Mouse (Mus musculus): ENCODE measurements around the gene S100a1.

Gene S100a1

DNA sequence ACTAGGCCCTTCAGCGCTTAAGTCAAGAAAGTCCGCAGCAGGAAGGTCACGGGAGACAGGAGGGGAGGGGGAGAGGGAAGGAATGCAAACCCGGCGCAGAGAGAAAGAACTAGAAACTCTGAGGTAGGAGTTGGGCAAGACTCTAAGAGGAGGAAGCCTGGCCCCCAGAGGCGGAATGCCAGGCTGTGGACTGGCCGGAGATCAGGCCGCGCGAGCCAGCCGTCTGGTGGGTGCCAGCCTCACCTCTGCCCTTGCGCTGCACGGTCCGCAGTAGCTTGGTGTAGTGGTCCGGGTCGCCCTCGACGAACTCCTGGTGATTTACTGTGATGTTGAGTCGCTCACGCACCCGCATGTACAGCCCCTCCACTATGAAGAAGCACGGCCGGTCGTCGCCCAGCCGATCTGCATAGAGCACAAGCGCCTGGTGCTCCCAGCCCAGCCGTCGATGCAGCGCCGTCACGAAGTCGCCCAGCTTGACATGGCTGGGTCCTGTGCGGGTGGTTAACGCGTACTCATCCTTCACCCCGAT, 49.6 kb downstream of the S100a1 start:
- DNase-seq, result no peak

- DNase-seq, result no peak
Observed at GRCm38 (mm10) chr3:90462579-90462978, 51.6 kb downstream of the S100a1 start.

DNA sequence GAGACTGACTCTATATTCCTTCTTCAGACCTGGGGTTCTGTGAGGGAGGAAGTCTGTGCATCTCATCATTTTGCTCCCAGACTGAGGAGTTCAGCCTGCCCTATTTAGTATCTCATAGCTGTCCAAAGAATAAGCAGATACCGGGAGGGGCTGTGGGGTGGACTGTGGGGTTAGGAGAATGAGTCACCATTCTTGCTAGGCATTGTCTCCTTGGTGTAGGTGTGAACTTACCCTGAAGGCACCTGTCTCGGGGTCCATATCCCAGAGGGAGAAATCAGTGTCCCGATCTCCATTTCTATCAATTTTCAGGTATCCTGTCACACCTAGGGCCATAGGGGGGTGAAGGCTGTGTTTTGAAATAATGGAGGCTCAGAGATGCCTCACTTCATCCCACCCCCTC, 52.3 kb downstream of the S100a1 start:
- no peak for DNase-seq

Data from cerebellum, adult 11 months (tissue).